Mouse (Mus musculus): Measurements from ENCODE around the gene Dock8. TPM values are rescaled to one million over a fixed set of nuclear protein-coding genes. Genes with fewer than 3 reads are reported as not detected.

The Dock8 gene
- polyA plus RNA-seq, 1 experiment: 1.4 TPM

DNA sequence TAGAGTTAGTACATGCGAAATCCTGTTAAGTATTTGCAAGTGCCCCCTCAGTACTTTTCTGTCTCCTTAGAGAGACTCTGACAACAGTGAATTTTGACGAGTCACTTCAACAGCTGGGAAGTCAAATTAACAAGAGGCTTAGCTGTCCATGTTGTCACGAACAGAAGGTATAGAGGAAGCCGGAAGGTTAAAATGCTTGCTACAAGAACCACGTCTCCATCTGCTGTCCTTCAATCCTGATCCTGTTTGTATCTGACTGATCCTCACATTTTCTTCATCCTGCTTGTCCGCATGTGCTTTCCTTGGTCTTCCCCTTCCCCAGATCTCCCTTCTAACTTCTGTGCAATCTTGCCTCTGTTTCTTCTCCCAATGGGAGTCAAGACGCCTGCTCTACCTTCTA is 53.8 kb downstream of the Dock8 start:
- Histone ChIP-seq H3ac (ENCODE audit: control insufficient read depth, insufficient read length) (no peak overlapping the region), H3K79me2 (ENCODE audit: control insufficient read depth, insufficient read depth) (no peaks in the 10 kb centered on the region), H3K4me3 (no peak overlapping the region), H3K4me2 (ENCODE audit: low read depth) (no peak overlapping the region), H3K27me3 (ENCODE audit: control insufficient read depth, insufficient read depth, insufficient read length) (no peaks in the 10 kb centered on the region), H3K36me3 (ENCODE audit: control insufficient read depth, insufficient read depth) (no peaks in the 10 kb centered on the region)
- no peak for TF ChIP-seq POLR2AphosphoS2 (IDR thresholded peaks at IDR 0.05; ENCODE audit: insufficient read length, low read depth)
- no peak for TF ChIP-seq TCF3 (IDR thresholded peaks at IDR 0.05; ENCODE audit: insufficient read length, low read depth)
- no peak for TF ChIP-seq CEBPB (IDR thresholded peaks at IDR 0.05; ENCODE audit: insufficient read depth, poor library complexity, severe bottlenecking)
- TF ChIP-seq SRF (IDR thresholded peaks at IDR 0.05; ENCODE audit: control insufficient read depth, insufficient read length, low read depth): no peak
- no peak for TF ChIP-seq REST (IDR thresholded peaks at IDR 0.05; ENCODE audit: insufficient read depth, insufficient read length)
- no peak for TF ChIP-seq USF1 (IDR thresholded peaks at IDR 0.05; ENCODE audit: low read depth)
- no peak for TF ChIP-seq MAX (IDR thresholded peaks at IDR 0.05; ENCODE audit: low read depth)
- TF ChIP-seq TCF12 (IDR thresholded peaks at IDR 0.05; ENCODE audit: insufficient read depth, poor library complexity, severe bottlenecking): no peak
- no peak for TF ChIP-seq MYOG (IDR thresholded peaks at IDR 0.05; ENCODE audit: control insufficient read depth in 1 of 3, insufficient read depth in 1 of 3, insufficient read length in 2 of 3, low read depth in 2 of 3)
- no peak for TF ChIP-seq E2F4 (IDR thresholded peaks at IDR 0.05; ENCODE audit: insufficient read depth)
- no peak for TF ChIP-seq POLR2A (IDR thresholded peaks at IDR 0.05; ENCODE audit: insufficient read length, low read depth)
- TF ChIP-seq MYOD1 (IDR thresholded peaks at IDR 0.05; ENCODE audit: control insufficient read depth in 1 of 3, insufficient read length in 2 of 3, low read depth in 2 of 3): no peak

GRCm38 (mm10) chr19:25055025-25055424 is 55.7 kb downstream of the Dock8 start:
- no peaks in the 10 kb centered on the region for H3K79me2 ChIP-seq (ENCODE audit: control insufficient read depth, insufficient read depth)
- no peaks in the 10 kb centered on the region for H3K36me3 ChIP-seq (ENCODE audit: control insufficient read depth, insufficient read depth)
- no peak overlapping the region for H3K4me3 ChIP-seq
- H3K27me3 ChIP-seq (ENCODE audit: control insufficient read depth, insufficient read depth, insufficient read length): no peaks in the 10 kb centered on the region
- H3ac ChIP-seq (ENCODE audit: control insufficient read depth, insufficient read length): no peak overlapping the region
- TF ChIP-seq REST (IDR thresholded peaks at IDR 0.05; ENCODE audit: insufficient read depth, insufficient read length): no peak
- no peak for TF ChIP-seq E2F4 (IDR thresholded peaks at IDR 0.05; ENCODE audit: insufficient read depth)
- no peak for TF ChIP-seq POLR2AphosphoS2 (IDR thresholded peaks at IDR 0.05; ENCODE audit: insufficient read length, low read depth)
- no peak for TF ChIP-seq MYOD1 (IDR thresholded peaks at IDR 0.05; ENCODE audit: control insufficient read depth in 1 of 3, insufficient read length in 2 of 3, low read depth in 2 of 3)
- TF ChIP-seq MYOG (IDR thresholded peaks at IDR 0.05; ENCODE audit: control insufficient read depth in 1 of 3, insufficient read depth in 1 of 3, insufficient read length in 2 of 3, low read depth in 2 of 3): no peak
- no peak overlapping the region for H3K4me2 ChIP-seq (ENCODE audit: low read depth)

GRCm38 (mm10) chr19:25055559-25055958 is 56.2 kb downstream of the Dock8 start:
- Histone ChIP-seq H3K36me3 (ENCODE audit: control insufficient read depth, insufficient read depth) (no peaks in the 10 kb centered on the region), H3K4me2 (ENCODE audit: low read depth) (no peak overlapping the region), H3ac (ENCODE audit: control insufficient read depth, insufficient read length) (no peak overlapping the region), H3K27me3 (ENCODE audit: control insufficient read depth, insufficient read depth, insufficient read length) (no peaks in the 10 kb centered on the region), H3K79me2 (ENCODE audit: control insufficient read depth, insufficient read depth) (no peaks in the 10 kb centered on the region), H3K4me3 (no peak overlapping the region)
- TF ChIP-seq E2F4 (IDR thresholded peaks at IDR 0.05; ENCODE audit: insufficient read depth) (no peak), REST (IDR thresholded peaks at IDR 0.05; ENCODE audit: insufficient read depth, insufficient read length) (no peak), CEBPB (IDR thresholded peaks at IDR 0.05; ENCODE audit: insufficient read depth, poor library complexity, severe bottlenecking) (no peak), POLR2A (IDR thresholded peaks at IDR 0.05; ENCODE audit: insufficient read length, low read depth) (no peak), USF1 (IDR thresholded peaks at IDR 0.05; ENCODE audit: low read depth) (no peak), TCF12 (IDR thresholded peaks at IDR 0.05; ENCODE audit: insufficient read depth, poor library complexity, severe bottlenecking) (no peak), MYOD1 (IDR thresholded peaks at IDR 0.05; ENCODE audit: control insufficient read depth in 1 of 3, insufficient read length in 2 of 3, low read depth in 2 of 3) (no peak), SRF (IDR thresholded peaks at IDR 0.05; ENCODE audit: control insufficient read depth, insufficient read length, low read depth) (no peak), TCF3 (IDR thresholded peaks at IDR 0.05; ENCODE audit: insufficient read length, low read depth) (no peak), MAX (IDR thresholded peaks at IDR 0.05; ENCODE audit: low read depth) (no peak), POLR2AphosphoS2 (IDR thresholded peaks at IDR 0.05; ENCODE audit: insufficient read length, low read depth) (no peak), MYOG (IDR thresholded peaks at IDR 0.05; ENCODE audit: control insufficient read depth in 1 of 3, insufficient read depth in 1 of 3, insufficient read length in 2 of 3, low read depth in 2 of 3) (no peak)

GRCm38 (mm10) chr19:25056224-25056623 is 56.9 kb downstream of the Dock8 start:
- H3K36me3 ChIP-seq (ENCODE audit: control insufficient read depth, insufficient read depth): no peaks in the 10 kb centered on the region
- H3K4me3 ChIP-seq: no peak overlapping the region
- no peak overlapping the region for H3ac ChIP-seq (ENCODE audit: control insufficient read depth, insufficient read length)
- no peaks in the 10 kb centered on the region for H3K79me2 ChIP-seq (ENCODE audit: control insufficient read depth, insufficient read depth)
- H3K4me2 ChIP-seq (ENCODE audit: low read depth): no peak overlapping the region
- no peak for TF ChIP-seq TCF12 (IDR thresholded peaks at IDR 0.05; ENCODE audit: insufficient read depth, poor library complexity, severe bottlenecking)
- no peak for TF ChIP-seq SRF (IDR thresholded peaks at IDR 0.05; ENCODE audit: control insufficient read depth, insufficient read length, low read depth)
- no peaks in the 10 kb centered on the region for H3K27me3 ChIP-seq (ENCODE audit: control insufficient read depth, insufficient read depth, insufficient read length)

DNA sequence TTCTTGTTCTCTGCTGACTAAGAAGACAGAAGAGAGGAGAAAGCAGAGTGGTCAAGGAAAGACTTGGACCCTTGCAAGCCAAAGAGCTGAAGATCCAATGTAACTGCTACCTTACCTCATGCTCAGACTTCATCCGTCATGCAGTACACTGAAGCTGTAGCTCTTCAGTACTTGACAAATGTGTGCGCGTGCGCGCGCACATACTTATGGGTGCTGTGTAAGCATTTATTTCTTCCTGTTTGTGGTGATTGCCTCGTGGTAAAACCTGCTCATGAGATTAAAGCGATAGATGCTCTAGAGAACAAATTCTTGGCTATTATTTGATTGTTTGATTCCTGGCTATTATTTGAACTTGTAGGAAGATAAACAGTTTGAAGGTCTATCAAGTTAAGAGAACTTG is 58.5 kb downstream of the Dock8 start:
- TF ChIP-seq TCF12 (IDR thresholded peaks at IDR 0.05; ENCODE audit: insufficient read depth, poor library complexity, severe bottlenecking) (no peak), TCF3 (IDR thresholded peaks at IDR 0.05; ENCODE audit: insufficient read length, low read depth) (no peak), USF1 (IDR thresholded peaks at IDR 0.05; ENCODE audit: low read depth) (no peak)
- Histone ChIP-seq H3K4me3 (no peak overlapping the region), H3K36me3 (ENCODE audit: control insufficient read depth, insufficient read depth) (no peaks in the 10 kb centered on the region), H3K4me2 (ENCODE audit: low read depth) (no peak overlapping the region), H3ac (ENCODE audit: control insufficient read depth, insufficient read length) (no peak overlapping the region), H3K27me3 (ENCODE audit: control insufficient read depth, insufficient read depth, insufficient read length) (no peaks in the 10 kb centered on the region), H3K79me2 (ENCODE audit: control insufficient read depth, insufficient read depth) (no peaks in the 10 kb centered on the region)

All from myocyte (in vitro differentiated cells).